Mouse (Mus musculus) heart, postnatal 4 days (tissue): ENCODE measurements around the gene Gm21961. TPM values are rescaled to one million over a fixed set of nuclear protein-coding genes. Genes with fewer than 3 reads are reported as not detected.

Experiments
- DNase-seq: peaks from one replicate; pipeline ENCODE4 v3.0.0; 2021
- total RNA-seq, 2 experiments: library from RNA; stranded (reverse); gene quantifications; 2 replicates each; pipeline ENCODE4 v1.2.3; 2021

Gm21961 gene
- total RNA-seq = not detected

DNA sequence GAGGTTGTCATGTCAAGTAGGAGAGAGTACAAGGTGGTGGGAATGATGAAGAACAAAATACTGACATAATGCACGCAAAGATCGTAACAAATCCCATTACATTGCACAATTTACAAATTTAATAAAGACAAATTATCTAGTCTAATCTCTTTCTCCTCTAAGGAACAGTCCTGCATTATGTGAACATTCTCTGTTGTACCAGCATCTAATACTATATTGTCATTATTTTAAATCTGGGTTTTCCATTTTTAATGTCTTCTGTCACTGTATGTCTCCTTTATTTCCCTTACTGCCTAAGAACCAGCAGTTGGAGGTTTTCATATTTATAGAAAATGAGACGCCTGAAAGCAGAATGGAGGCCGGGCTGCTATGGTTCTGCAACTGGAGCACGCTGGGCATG, at the start of gene Gm21961:
TSS of gene Gm21961 (minus strand) at position 101 of the 400 bp plus-strand sequence.
- DNase-seq = no peak

DNA sequence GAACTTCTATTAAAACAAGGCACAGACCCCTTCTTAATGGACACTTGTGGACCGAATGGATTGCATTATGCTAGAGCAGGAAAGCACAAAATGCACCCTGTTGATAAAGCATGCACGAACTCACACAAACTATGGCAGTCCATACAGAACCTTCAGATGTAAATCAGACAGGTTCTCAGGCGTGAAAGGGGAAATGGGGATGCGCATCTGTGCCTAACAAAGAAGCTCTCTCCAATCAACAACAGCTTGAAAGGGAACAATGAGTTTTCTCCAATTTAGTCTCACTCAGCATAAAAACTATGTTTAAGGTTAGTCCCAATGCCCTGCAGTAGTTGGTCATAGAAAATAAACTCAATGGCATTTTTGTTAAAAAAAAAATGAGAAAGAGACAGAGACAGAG, 27.3 kb upstream of the Gm21961 start:
- no peak for DNase-seq

DNA sequence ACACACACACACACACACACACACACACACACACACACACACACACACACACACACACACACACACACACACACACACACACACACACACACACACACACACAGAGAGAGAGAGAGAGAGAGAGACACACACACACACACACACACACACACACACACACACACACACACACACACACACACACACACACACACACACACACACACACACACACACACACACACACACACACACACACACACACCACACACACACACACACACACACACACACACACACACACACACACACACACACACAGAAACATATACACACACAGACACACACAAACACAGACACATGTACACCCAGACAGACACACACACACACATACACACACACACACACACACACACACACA, 24.5 kb upstream of the Gm21961 start:
- DNase-seq = peak; percentile 5

DNA sequence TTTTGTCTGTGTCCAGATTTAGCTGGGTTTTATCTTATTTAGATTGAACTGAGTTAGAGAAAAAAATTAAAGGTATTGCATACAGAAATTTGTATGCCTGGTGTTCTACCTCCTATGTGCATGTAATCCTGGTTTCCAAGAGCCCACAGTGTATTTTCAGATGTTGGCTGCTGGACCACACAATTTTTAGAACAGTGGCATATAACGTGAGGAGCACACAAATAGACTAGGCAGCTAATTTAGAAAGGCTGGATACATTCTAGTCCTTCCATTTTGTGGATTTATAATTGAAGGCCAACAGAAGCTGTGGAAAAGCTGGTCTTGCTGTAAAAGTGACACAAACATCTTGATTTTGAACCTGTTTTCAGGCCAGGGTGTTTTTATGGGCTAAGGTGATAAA, 3.3 kb upstream of the Gm21961 start:
- DNase-seq = no peak

DNA sequence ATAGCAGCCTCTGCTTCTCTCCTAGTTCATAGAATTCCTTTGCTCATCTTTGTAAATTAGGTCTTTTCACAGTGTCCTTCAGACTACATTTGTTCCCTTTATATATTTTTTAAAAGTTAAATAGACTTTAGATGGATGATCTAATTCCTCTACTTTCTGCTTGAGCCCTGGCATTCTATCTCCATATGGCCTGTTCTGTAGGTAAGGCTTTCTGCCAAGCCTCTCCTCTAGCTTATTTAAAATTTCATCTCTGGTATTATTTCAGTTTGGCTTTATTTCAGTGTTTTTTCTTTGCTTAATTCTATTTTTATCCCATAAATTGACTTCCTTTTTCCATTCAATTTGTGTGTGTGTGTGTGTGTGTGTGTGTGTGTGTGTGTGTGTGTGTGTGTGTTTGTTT, 8.5 kb downstream of the Gm21961 start:
- no peak for DNase-seq

DNA sequence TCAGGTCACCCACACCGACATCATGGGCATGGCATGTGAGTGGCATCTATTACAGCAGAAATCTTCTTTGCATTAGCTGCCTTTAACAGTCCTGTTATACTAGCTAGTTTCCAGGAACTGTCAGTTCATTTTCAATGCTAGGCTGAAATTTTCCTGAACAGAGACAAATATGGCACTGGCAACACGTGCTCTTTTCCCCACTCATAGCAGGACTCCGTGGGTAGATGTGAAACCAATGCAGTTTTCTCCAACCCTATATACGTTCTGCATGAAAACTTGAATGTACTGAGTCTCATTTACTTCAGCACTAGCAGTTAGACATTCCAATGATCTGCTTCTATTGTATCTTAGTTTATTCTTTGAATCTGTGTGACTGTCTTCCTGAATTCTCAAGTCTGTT, 20.2 kb downstream of the Gm21961 start:
- DNase-seq = no peak

DNA sequence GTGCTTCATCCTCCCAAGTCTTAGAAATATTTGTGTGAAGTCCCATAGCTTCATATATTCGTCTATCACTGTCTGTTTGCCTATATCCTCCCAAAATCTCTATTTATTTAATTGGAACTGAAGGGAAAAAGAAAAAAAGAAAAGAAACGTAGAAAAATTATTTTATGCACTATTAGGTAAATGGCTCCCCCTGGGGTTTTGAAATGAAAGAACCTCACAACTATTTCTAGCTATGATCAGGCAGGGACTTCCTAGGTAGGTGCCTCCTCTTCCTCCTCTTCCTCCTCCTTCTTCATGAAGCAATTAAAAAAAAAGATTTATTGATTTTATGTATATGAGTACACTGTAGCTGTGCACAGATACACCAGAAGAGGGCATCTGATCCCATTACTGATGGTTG, 34.7 kb downstream of the Gm21961 start:
- DNase-seq = no peak

DNA sequence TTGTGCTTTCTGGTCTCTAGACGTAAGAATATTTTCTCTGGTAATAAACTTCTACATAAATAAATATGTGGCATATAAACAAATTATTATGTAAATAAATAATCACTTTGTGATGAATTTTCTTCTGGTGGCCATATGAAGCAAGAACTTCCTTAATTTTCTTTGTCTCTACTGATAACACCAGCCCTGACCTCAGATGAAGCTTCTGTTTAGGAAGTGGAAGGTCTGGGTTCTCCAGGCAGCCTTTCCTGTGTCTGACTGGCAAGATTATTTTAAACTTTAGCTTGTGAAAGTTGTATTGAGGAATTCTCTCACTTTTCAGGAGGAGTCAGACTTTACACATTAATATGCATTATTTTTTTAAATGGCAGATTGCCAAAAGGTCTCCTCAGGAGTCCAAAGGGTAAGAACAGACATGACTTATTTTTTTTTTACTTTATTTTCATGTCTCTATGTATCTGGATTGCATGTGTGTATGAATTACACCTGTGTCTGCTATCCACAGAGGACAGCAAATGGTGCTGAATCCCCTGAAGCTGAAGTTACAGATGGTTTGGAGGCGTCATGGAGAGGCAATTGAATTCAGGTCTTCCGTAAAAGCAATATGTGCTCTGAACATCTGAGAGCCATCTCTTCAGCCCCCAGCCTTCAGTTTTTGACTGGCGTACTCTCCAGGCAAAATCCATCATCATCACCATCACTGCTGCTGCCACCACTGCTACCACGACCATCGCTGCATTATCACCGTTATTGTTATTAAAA, 38.5 kb downstream of the Gm21961 start:
- DNase-seq = no peak

Other genes with a start within 250 kb of the Gm21961 start
- not detected for gene Gm21798, start 197.2 kb downstream of the Gm21961 start, total RNA-seq